Mouse (Mus musculus) neural tube, embryonic 11.5 days (tissue): ENCODE measurements around the gene Gm45261. TPM values are rescaled to one million over a fixed set of nuclear protein-coding genes. Genes with fewer than 3 reads are reported as not detected.

ENCODE experiments used
- ATAC-seq: fragments of 200-750 bp; cut with Nextera tagmentation; 2 replicates; pipeline ENCODE4 v1.8.0; 2017; ENCODE audit warnings: moderate number of reproducible peaks, mild to moderate bottlenecking, moderate TSS enrichment, moderate library complexity; ENCODE audit not compliant: insufficient read depth, low FRiP score, low TSS enrichment
- DNase-seq: peaks from one replicate; pipeline ENCODE4 v3.0.0-alpha.2; 2015; ENCODE audit warnings: low spot score
- H3K27ac ChIP-seq: fragments of 300-500 bp; sonication (generic); 2 replicates; pipeline ENCODE4 v1.5.1; 2014; ENCODE audit warnings: low read depth, mild to moderate bottlenecking, low read length
- H3K27me3 ChIP-seq: fragments of 300-500 bp; sonication (generic); 2 replicates; pipeline ENCODE4 v1.6.1; 2014; ENCODE audit warnings: mild to moderate bottlenecking, low read length, mixed read lengths; ENCODE audit not compliant: control insufficient read depth, insufficient read depth
- H3K36me3 ChIP-seq: fragments of 300-500 bp; sonication (generic); 2 replicates; pipeline ENCODE4 v1.6.1; 2014; ENCODE audit warnings: mild to moderate bottlenecking, low read length, moderate library complexity, mixed read lengths; ENCODE audit not compliant: control insufficient read depth, insufficient read depth
- H3K4me1 ChIP-seq: fragments of 300-500 bp; sonication (generic); 2 replicates; pipeline ENCODE4 v1.6.1; 2014; ENCODE audit warnings: low read length, mixed read lengths; ENCODE audit not compliant: control insufficient read depth, insufficient read depth
- H3K4me2 ChIP-seq: fragments of 300-500 bp; sonication (generic); 2 replicates; pipeline ENCODE4 v1.6.1; 2014; ENCODE audit warnings: low read depth, mild to moderate bottlenecking, moderate library complexity
- H3K4me3 ChIP-seq: fragments of 300-500 bp; sonication (generic); 2 replicates; pipeline ENCODE4 v1.5.1; 2014; ENCODE audit warnings: low read depth, low read length
- H3K9ac ChIP-seq: fragments of 300-500 bp; sonication (generic); 2 replicates; pipeline ENCODE4 v1.6.1; 2014; ENCODE audit warnings: mild to moderate bottlenecking, low read length
- H3K9me3 ChIP-seq: fragments of 300-500 bp; sonication (generic); 2 replicates; pipeline ENCODE4 v1.6.1; 2016; ENCODE audit warnings: low read length; ENCODE audit not compliant: control insufficient read depth
- WGBS: fragments of 180-500 bp; shearing (Covaris S2); extraction: QIAGEN DNeasy Blood & Tissue Kit; methylation state at CpG from one replicate; pipeline ENCODE4 v1.1.7; 2014; 5-methylcytosine and 5-hydroxymethylcytosine counted together
- polyA plus RNA-seq: library from polyadenylated mRNA; unstranded; fragments of >200 nt; fragmentation: Nextera tagmentation; extraction: Ambion mirVana; gene quantifications from 2 replicates; pipeline ENCODE4 v1.2.1, GENCODE M21; 2014

The Gm45261 gene
- polyA plus RNA-seq, 1 experiment from 2014 or later = not detected

DNA sequence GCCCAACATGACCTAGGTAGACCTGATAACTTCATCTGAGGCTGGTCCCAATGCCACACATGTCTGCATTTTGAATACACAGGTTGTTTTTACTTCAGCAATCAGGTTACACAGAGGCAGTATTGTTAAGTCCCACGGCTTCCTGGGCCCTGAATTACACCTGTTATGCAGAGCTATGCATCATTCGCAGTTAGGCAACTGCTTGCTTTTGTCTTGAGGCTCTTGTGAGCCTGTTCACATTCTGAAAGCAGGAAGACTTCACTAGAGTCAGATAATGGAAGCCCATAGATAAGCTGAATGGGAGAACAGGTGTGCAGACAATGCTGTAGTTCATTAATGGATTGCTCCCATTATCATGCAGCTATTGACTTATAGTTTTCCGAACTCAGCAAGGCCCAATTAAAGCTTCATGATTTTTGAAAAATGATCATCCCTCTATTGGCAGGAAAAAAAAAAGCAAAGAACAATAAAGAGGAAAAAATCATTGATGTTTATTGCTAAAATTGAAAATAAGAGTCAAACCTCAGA lies 57.8 kb downstream of the Gm45261 start:
- Histone ChIP-seq H3K27me3 (no peaks in the 10 kb centered on the region), H3K9me3 (no peaks in the 10 kb centered on the region), H3K4me3 (no peak overlapping the region), H3K9ac (no peak overlapping the region), H3K4me1 (no peaks in the 10 kb centered on the region), H3K36me3 (no peaks in the 10 kb centered on the region), H3K27ac (no peak overlapping the region), H3K4me2 (no peak overlapping the region)
- ATAC-seq = no peak
- DNase-seq = no peak
- 72% methylated on average over 3 of the region's 3 CpGs for WGBS

GRCm38 (mm10) chr1:80401961-80402360 lies 59.3 kb downstream of the Gm45261 start:
- Histone ChIP-seq H3K27me3 (no peaks in the 10 kb centered on the region), H3K27ac (no peak overlapping the region), H3K4me1 (no peaks in the 10 kb centered on the region), H3K4me2 (no peak overlapping the region), H3K36me3 (no peaks in the 10 kb centered on the region), H3K4me3 (no peak overlapping the region), H3K9ac (no peak overlapping the region), H3K9me3 (no peaks in the 10 kb centered on the region)
- no peak for ATAC-seq
- 78% methylated on average over 1 of the region's 1 CpGs for WGBS
- no peak for DNase-seq

Other genes starting within 250 kb of the Gm45261 start
- gene Fam124b, start 243.0 kb downstream of the Gm45261 start, polyA plus RNA-seq = 0.69 and 0.96 TPM in 2 replicates
- gene Cul3, start 121.0 kb downstream of the Gm45261 start, polyA plus RNA-seq = 46.8 and 49.6 TPM in 2 replicates